20 mouse cellular contexts compared by ENCODE assay signal in genomic region chr1:189884951-189885350, GRCm38 (mm10). TPM values are rescaled to one million over a fixed set of nuclear protein-coding genes. Genes with fewer than 3 reads are reported as not detected.
A peak's percentile ranks its signal among the peaks of the same experiment; 100 is the strongest.
DNase-seq lines count a peak whose midpoint lies in the region; ATAC-seq lines count a peak whose summit lies in the region.
"Had no signal": no experiment of that assay in that cellular context is flagged by ENCODE, and none has a peak within 500 bp of the region (broad histone marks: within the 10 kb centered on the region; RNA-seq: fewer than 3 reads in every experiment).

No protein-coding gene starts in this region.

- peak overlapping the region; percentile 44; the same call in 1 of the 2 replicates for H3K27ac ChIP-seq in forebrain, embryonic 10.5 days
- H3K27ac ChIP-seq in forebrain, embryonic 15.5 days (replicated peaks): no peak overlapping the region
- peak overlapping the region; percentile 46 for H3K27ac ChIP-seq in midbrain, embryonic 10.5 days (replicated peaks)
- H3K27ac ChIP-seq in midbrain, embryonic 11.5 days (ENCODE audit: low read depth, low read length): no peak overlapping the region
- 0 out of 2 replicates have a peak overlapping the region, but pooled peaks have one; percentile 19 for H3K27ac ChIP-seq in limb, embryonic 10.5 days
- H3K27ac ChIP-seq: neural tube, embryonic 13.5 days had no signal

- no peak overlapping the region for H3K4me2 ChIP-seq in forebrain, embryonic 15.5 days (replicated peaks)
- no peak overlapping the region for H3K4me2 ChIP-seq in midbrain, embryonic 11.5 days
- H3K4me2 ChIP-seq: heart, embryonic 11.5 days; liver, embryonic 11.5 days; neural tube, embryonic 13.5 days had no signal

- no peak overlapping the region for H3K4me3 ChIP-seq in forebrain, embryonic 10.5 days
- H3K4me3 ChIP-seq in forebrain, embryonic 15.5 days: no peak overlapping the region
- H3K4me3 ChIP-seq in midbrain, embryonic 10.5 days: no peak overlapping the region
- H3K4me3 ChIP-seq in midbrain, embryonic 11.5 days (ENCODE audit: low read depth, low read length): no peak overlapping the region
- no peak overlapping the region for H3K4me3 ChIP-seq in limb, embryonic 10.5 days
- H3K4me3 ChIP-seq: erythroblast, embryonic 14.5 days; neural tube, embryonic 13.5 days had no signal

- no peak overlapping the region for H3K9ac ChIP-seq in forebrain, embryonic 15.5 days (replicated peaks)
- H3K9ac ChIP-seq in midbrain, embryonic 11.5 days (ENCODE audit: low read length): no peak overlapping the region
- H3K9ac ChIP-seq: forebrain, postnatal 0 days; neural tube, embryonic 13.5 days had no signal

- no peaks in the 10 kb centered on the region for H3K27me3 ChIP-seq in forebrain, embryonic 10.5 days (ENCODE audit: poor library complexity, severe bottlenecking)
- no peaks in the 10 kb centered on the region for H3K27me3 ChIP-seq in forebrain, embryonic 15.5 days
- no peaks in the 10 kb centered on the region for H3K27me3 ChIP-seq in midbrain, embryonic 10.5 days (ENCODE audit: low read depth, poor library complexity, severe bottlenecking)
- H3K27me3 ChIP-seq in midbrain, embryonic 11.5 days (ENCODE audit: control insufficient read depth, insufficient read depth, low read length): no peaks in the 10 kb centered on the region
- no peaks in the 10 kb centered on the region for H3K27me3 ChIP-seq in limb, embryonic 10.5 days (ENCODE audit: low read depth, poor library complexity, severe bottlenecking)
- H3K27me3 ChIP-seq: neural tube, embryonic 13.5 days had no signal

- peaks cover 9% of the 10 kb centered on the region; the same call in 1 of the 2 replicates for H3K36me3 ChIP-seq in forebrain, embryonic 10.5 days (replicated peaks)
- no peaks in the 10 kb centered on the region for H3K36me3 ChIP-seq in forebrain, embryonic 15.5 days
- H3K36me3 ChIP-seq in midbrain, embryonic 10.5 days: 0 out of 2 replicates have a peak, but pooled peaks cover 7% of the 10 kb centered on the region
- H3K36me3 ChIP-seq in midbrain, embryonic 11.5 days (ENCODE audit: control insufficient read depth, insufficient read depth, low read length): no peaks in the 10 kb centered on the region
- H3K36me3 ChIP-seq in limb, embryonic 10.5 days: peaks cover 38% of the 10 kb centered on the region
- H3K36me3 ChIP-seq: neural tube, embryonic 13.5 days had no signal

- ATAC-seq in forebrain, embryonic 15.5 days (replicated peaks): no peak
- ATAC-seq in midbrain, embryonic 11.5 days (ENCODE audit: low FRiP score): no peak
- ATAC-seq: forebrain, postnatal 0 days had no signal

- H3K9me3 ChIP-seq in forebrain, embryonic 10.5 days: no peaks in the 10 kb centered on the region
- H3K9me3 ChIP-seq in forebrain, embryonic 15.5 days: no peaks in the 10 kb centered on the region
- no peaks in the 10 kb centered on the region for H3K9me3 ChIP-seq in midbrain, embryonic 10.5 days (replicated peaks)
- H3K9me3 ChIP-seq in midbrain, embryonic 11.5 days (ENCODE audit: control insufficient read depth, low read length): no peaks in the 10 kb centered on the region
- H3K9me3 ChIP-seq in limb, embryonic 10.5 days (replicated peaks): no peaks in the 10 kb centered on the region
- H3K9me3 ChIP-seq: neural tube, embryonic 13.5 days had no signal

- WGBS in forebrain, embryonic 10.5 days: 78% methylated on average over 13 of the region's 13 CpGs
- WGBS in forebrain, embryonic 15.5 days: 64% methylated on average over 13 of the region's 13 CpGs
- 75% methylated on average over 13 of the region's 13 CpGs for WGBS in midbrain, embryonic 10.5 days
- whole genome bisulfite sequencing in midbrain, embryonic 11.5 days: 64% methylated on average over 13 of the region's 13 CpGs
- 72% methylated on average over 13 of the region's 13 CpGs for WGBS in limb, embryonic 10.5 days

- no peak for DNase-seq in forebrain, embryonic 10.5 days (ENCODE audit: extremely low spot score, low spot score)
- DNase-seq in midbrain, embryonic 10.5 days (ENCODE audit: low spot score): no peak
- DNase-seq in midbrain, embryonic 11.5 days (ENCODE audit: low spot score, missing footprints): no peak
- peak; percentile 87 for DNase-seq in cerebellum, adult 9-11 months
- no peak for DNase-seq in limb, embryonic 10.5 days (ENCODE audit: low spot score)
- DNase-seq in ovary, postnatal 14 days (ENCODE audit: low spot score): no peak
- no peak for DNase-seq in adrenal gland, adult 8-10 months
- DNase-seq: adrenal gland, adult 2 months; forebrain, postnatal 0 days; heart, postnatal 14 days; kidney, adult 2 months; kidney, postnatal 14 days; lung, adult 18-20 months; lung, postnatal 14 days; thymus, postnatal 25 days had no signal

- H3K4me1 ChIP-seq in forebrain, embryonic 10.5 days: peaks cover 45% of the 10 kb centered on the region
- H3K4me1 ChIP-seq in forebrain, embryonic 15.5 days: no peaks in the 10 kb centered on the region
- peaks cover 41% of the 10 kb centered on the region for H3K4me1 ChIP-seq in midbrain, embryonic 10.5 days
- H3K4me1 ChIP-seq in midbrain, embryonic 11.5 days (ENCODE audit: control insufficient read depth, insufficient read depth, low read length): no peaks in the 10 kb centered on the region; the same call in 1 of the 2 replicates
- peaks cover 25% of the 10 kb centered on the region for H3K4me1 ChIP-seq in limb, embryonic 10.5 days

RNA-seq across cellular contexts. Expression of gene Smyd2, which starts 37.2 kb away (rescaled TPM):
- 57.5 and 59.0 TPM in 2 replicates for polyA plus RNA-seq in forebrain, embryonic 10.5 days (2016; fragmentation: Nextera tagmentation; extraction: Ambion mirVana)
- 65.8 and 69.9 TPM in 2 replicates for polyA plus RNA-seq in forebrain, embryonic 15.5 days (2015; fragmentation: Nextera tagmentation; extraction: Ambion mirVana)
- 62.7 and 68.3 TPM in 2 replicates for polyA plus RNA-seq in midbrain, embryonic 10.5 days (2016; fragmentation: Nextera tagmentation; extraction: Ambion mirVana)
- polyA plus RNA-seq in midbrain, embryonic 11.5 days (2014; fragmentation: Nextera tagmentation; extraction: Ambion mirVana): 50.9 and 54.9 TPM in 2 replicates
- polyA plus RNA-seq in limb, embryonic 10.5 days (2016; fragmentation: Nextera tagmentation; extraction: Ambion mirVana): 79.5 and 89.4 TPM in 2 replicates
- 10 to 100 TPM; 82.4 to 88.4 (median 85.1) TPM for total RNA-seq in adrenal gland, adult 8-10 months (2022)

Comparison
In these comparisons a context has a peak if more than half of its experiments do, and no peak if none do; other contexts are left out.
1. H3K27ac ChIP-seq: peak in forebrain, embryonic 10.5 days (single experiment), midbrain, embryonic 10.5 days (single experiment) and limb, embryonic 10.5 days (single experiment); none in forebrain, embryonic 15.5 days (single experiment) and midbrain, embryonic 11.5 days (single experiment).